Mouse (Mus musculus): Measurements from ENCODE around the gene Gm20708. TPM values are rescaled to one million over a fixed set of nuclear protein-coding genes. Genes with fewer than 3 reads are reported as not detected.
A peak's percentile ranks its signal among the peaks of the same experiment; 100 is the strongest.

Gene Gm20708
- polyA plus RNA-seq, 1 experiment from 2014 or later, result not detected

- peaks cover 3% of the 10 kb centered on the region for H3K4me1 ChIP-seq (ENCODE audit: control insufficient read depth, insufficient read depth, low read length)
- no peaks in the 10 kb centered on the region; the same call in 1 of the 2 replicates for H3K36me3 ChIP-seq (replicated peaks; ENCODE audit: control insufficient read depth, insufficient read depth, low read depth, low read length)
- no peak overlapping the region; the same call in 1 of the 2 replicates for H3K9ac ChIP-seq (replicated peaks; ENCODE audit: low read length)
These were observed 17.4 kb downstream of the Gm20708 start for GRCm38 (mm10) chr11:117826916-117827315.

GRCm38 (mm10) chr11:117827386-117827785, 17.9 kb downstream of the Gm20708 start:
- 71% methylated on average over 3 of the region's 3 CpGs for WGBS
- peak overlapping the region; percentile 89; the same call in 1 of the 2 replicates for H3K27ac ChIP-seq (replicated peaks; ENCODE audit: low read depth, low read length)
- H3K9me3 ChIP-seq (replicated peaks; ENCODE audit: control insufficient read depth, low read length), result no peaks in the 10 kb centered on the region
- H3K27me3 ChIP-seq (ENCODE audit: control insufficient read depth, insufficient read depth, low read length), result no peaks in the 10 kb centered on the region
- H3K4me1 ChIP-seq (ENCODE audit: control insufficient read depth, insufficient read depth, low read length), result peaks cover 3% of the 10 kb centered on the region
- DNase-seq (ENCODE audit: low spot score) (no peak), ATAC-seq (replicated peaks; ENCODE audit: insufficient number of reproducible peaks, low FRiP score, low TSS enrichment, low read depth) (no peak)
- no peaks in the 10 kb centered on the region; the same call in 1 of the 2 replicates for H3K36me3 ChIP-seq (replicated peaks; ENCODE audit: control insufficient read depth, insufficient read depth, low read depth, low read length)
- no peak overlapping the region for H3K4me2 ChIP-seq (ENCODE audit: low read depth, low read length)
- no peak overlapping the region for H3K4me3 ChIP-seq (ENCODE audit: low read depth, low read length)
- no peak overlapping the region for H3K9ac ChIP-seq (replicated peaks; ENCODE audit: low read length)

More at GRCm38 (mm10) chr11:117826916-117827315, 17.4 kb downstream of the Gm20708 start:
- no peak for ATAC-seq (replicated peaks; ENCODE audit: insufficient number of reproducible peaks, low FRiP score, low TSS enrichment, low read depth)
- WGBS, result 64% methylated on average over 8 of the region's 8 CpGs
- DNase-seq (ENCODE audit: low spot score), result no peak
- H3K4me3 ChIP-seq (ENCODE audit: low read depth, low read length), result no peak overlapping the region
- H3K27me3 ChIP-seq (ENCODE audit: control insufficient read depth, insufficient read depth, low read length), result no peaks in the 10 kb centered on the region
- H3K4me2 ChIP-seq (ENCODE audit: low read depth, low read length), result peak overlapping the region; percentile 62
- no peaks in the 10 kb centered on the region for H3K9me3 ChIP-seq (replicated peaks; ENCODE audit: control insufficient read depth, low read length)
- peak overlapping the region; percentile 89 for H3K27ac ChIP-seq (replicated peaks; ENCODE audit: low read depth, low read length)

GRCm38 (mm10) chr11:117828149-117828887, 18.9 kb downstream of the Gm20708 start:
- Histone ChIP-seq H3K36me3 (replicated peaks; ENCODE audit: control insufficient read depth, insufficient read depth, low read depth, low read length) (no peaks in the 10 kb centered on the region), H3K27ac (replicated peaks; ENCODE audit: low read depth, low read length) (no peak overlapping the region), H3K9me3 (replicated peaks; ENCODE audit: control insufficient read depth, low read length) (no peaks in the 10 kb centered on the region), H3K27me3 (ENCODE audit: control insufficient read depth, insufficient read depth, low read length) (no peaks in the 10 kb centered on the region), H3K9ac (replicated peaks; ENCODE audit: low read length) (no peak overlapping the region), H3K4me2 (ENCODE audit: low read depth, low read length) (no peak overlapping the region), H3K4me3 (ENCODE audit: low read depth, low read length) (no peak overlapping the region), H3K4me1 (ENCODE audit: control insufficient read depth, insufficient read depth, low read length) (peaks cover 3% of the 10 kb centered on the region)
- DNase-seq (ENCODE audit: low spot score) (no peak), ATAC-seq (replicated peaks; ENCODE audit: insufficient number of reproducible peaks, low FRiP score, low TSS enrichment, low read depth) (no peak)
- 86% methylated on average over 18 of the region's 18 CpGs for WGBS

- no peaks in the 10 kb centered on the region for H3K36me3 ChIP-seq (replicated peaks; ENCODE audit: control insufficient read depth, insufficient read depth, low read depth, low read length)
- H3K27ac ChIP-seq (replicated peaks; ENCODE audit: low read depth, low read length), result no peak overlapping the region
- DNase-seq (ENCODE audit: low spot score) (no peak), ATAC-seq (replicated peaks; ENCODE audit: insufficient number of reproducible peaks, low FRiP score, low TSS enrichment, low read depth) (no peak)
- H3K4me2 ChIP-seq (ENCODE audit: low read depth, low read length), result no peak overlapping the region
- H3K4me3 ChIP-seq (ENCODE audit: low read depth, low read length), result no peak overlapping the region
- WGBS, result 60% methylated on average over 9 of the region's 9 CpGs
- H3K9ac ChIP-seq (replicated peaks; ENCODE audit: low read length), result no peak overlapping the region
- no peaks in the 10 kb centered on the region for H3K27me3 ChIP-seq (ENCODE audit: control insufficient read depth, insufficient read depth, low read length)
- no peaks in the 10 kb centered on the region for H3K9me3 ChIP-seq (replicated peaks; ENCODE audit: control insufficient read depth, low read length)
- H3K4me1 ChIP-seq (ENCODE audit: control insufficient read depth, insufficient read depth, low read length), result peaks cover 3% of the 10 kb centered on the region
These were observed 19.6 kb downstream of the Gm20708 start for GRCm38 (mm10) chr11:117828888-117829604.

GRCm38 (mm10) chr11:117829671-117830215, 20.3 kb downstream of the Gm20708 start:
- Histone ChIP-seq H3K27me3 (ENCODE audit: control insufficient read depth, insufficient read depth, low read length) (no peaks in the 10 kb centered on the region), H3K4me2 (ENCODE audit: low read depth, low read length) (no peak overlapping the region), H3K36me3 (replicated peaks; ENCODE audit: control insufficient read depth, insufficient read depth, low read depth, low read length) (no peaks in the 10 kb centered on the region), H3K4me3 (ENCODE audit: low read depth, low read length) (no peak overlapping the region), H3K9me3 (replicated peaks; ENCODE audit: control insufficient read depth, low read length) (no peaks in the 10 kb centered on the region), H3K4me1 (ENCODE audit: control insufficient read depth, insufficient read depth, low read length) (peaks cover 3% of the 10 kb centered on the region), H3K27ac (replicated peaks; ENCODE audit: low read depth, low read length) (no peak overlapping the region), H3K9ac (replicated peaks; ENCODE audit: low read length) (no peak overlapping the region)
- no peak for ATAC-seq (replicated peaks; ENCODE audit: insufficient number of reproducible peaks, low FRiP score, low TSS enrichment, low read depth)
- WGBS, result 83% methylated on average over 2 of the region's 2 CpGs
- no peak for DNase-seq (ENCODE audit: low spot score)

GRCm38 (mm10) chr11:117830401-117830800, 20.9 kb downstream of the Gm20708 start:
- H3K27ac ChIP-seq (replicated peaks; ENCODE audit: low read depth, low read length), result no peak overlapping the region
- H3K9ac ChIP-seq (replicated peaks; ENCODE audit: low read length), result no peak overlapping the region
- H3K27me3 ChIP-seq (ENCODE audit: control insufficient read depth, insufficient read depth, low read length), result no peaks in the 10 kb centered on the region
- peaks cover 3% of the 10 kb centered on the region for H3K4me1 ChIP-seq (ENCODE audit: control insufficient read depth, insufficient read depth, low read length)
- H3K4me3 ChIP-seq (ENCODE audit: low read depth, low read length), result no peak overlapping the region
- DNase-seq (ENCODE audit: low spot score) (no peak), ATAC-seq (replicated peaks; ENCODE audit: insufficient number of reproducible peaks, low FRiP score, low TSS enrichment, low read depth) (no peak)
- no peak overlapping the region for H3K4me2 ChIP-seq (ENCODE audit: low read depth, low read length)
- no peaks in the 10 kb centered on the region for H3K9me3 ChIP-seq (replicated peaks; ENCODE audit: control insufficient read depth, low read length)
- 88% methylated on average over 9 of the region's 9 CpGs for WGBS
- no peaks in the 10 kb centered on the region for H3K36me3 ChIP-seq (replicated peaks; ENCODE audit: control insufficient read depth, insufficient read depth, low read depth, low read length)

GRCm38 (mm10) chr11:117832086-117832969, 22.9 kb downstream of the Gm20708 start:
- ATAC-seq (replicated peaks; ENCODE audit: insufficient number of reproducible peaks, low FRiP score, low TSS enrichment, low read depth) (peak; percentile 46; the same call in 1 of the 2 replicates), DNase-seq (ENCODE audit: low spot score) (peak; percentile 75)
- Histone ChIP-seq H3K27ac (replicated peaks; ENCODE audit: low read depth, low read length) (no peak overlapping the region), H3K4me2 (ENCODE audit: low read depth, low read length) (peak overlapping the region; percentile 41), H3K27me3 (ENCODE audit: control insufficient read depth, insufficient read depth, low read length) (no peaks in the 10 kb centered on the region), H3K4me1 (ENCODE audit: control insufficient read depth, insufficient read depth, low read length) (no peaks in the 10 kb centered on the region; the same call in 1 of the 2 replicates), H3K4me3 (ENCODE audit: low read depth, low read length) (peak overlapping the region; percentile 15), H3K36me3 (replicated peaks; ENCODE audit: control insufficient read depth, insufficient read depth, low read depth, low read length) (no peaks in the 10 kb centered on the region), H3K9ac (replicated peaks; ENCODE audit: low read length) (peak overlapping the region; percentile 13; the same call in 1 of the 2 replicates), H3K9me3 (replicated peaks; ENCODE audit: control insufficient read depth, low read length) (no peaks in the 10 kb centered on the region)
- WGBS, result 18% methylated on average over 28 of the region's 28 CpGs
